Mouse (Mus musculus): Measurements from ENCODE around the gene Pik3cg.

DNA sequence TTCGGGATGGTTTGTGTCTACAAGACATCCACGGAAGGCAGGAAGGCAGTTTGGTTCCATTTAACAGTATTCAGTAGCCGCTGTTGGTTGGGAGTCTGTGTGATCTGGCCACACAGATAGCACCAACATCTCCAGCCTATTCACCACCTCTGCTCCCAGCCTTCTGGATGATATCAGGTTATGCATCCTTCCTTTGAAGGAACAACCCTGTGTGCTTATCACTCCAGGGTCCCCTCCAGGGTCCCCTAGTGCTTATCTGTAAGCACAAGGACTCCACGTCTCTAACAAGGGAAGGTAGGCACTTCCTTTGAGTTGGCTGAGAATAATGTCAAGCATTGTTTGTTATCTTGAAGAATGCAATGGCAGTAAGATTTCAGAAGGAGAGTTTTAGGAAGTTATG, 65.3 kb downstream of the Pik3cg start:
- TF ChIP-seq POLR2A (IDR thresholded peaks at IDR 0.05; ENCODE audit: borderline replicate concordance, extremely low read depth, insufficient read depth, insufficient read length, poor library complexity, severe bottlenecking) (no peak), CTCF (IDR thresholded peaks at IDR 0.05; ENCODE audit: borderline replicate concordance, extremely low read depth, insufficient read depth, insufficient read length) (no peak)
